Mouse (Mus musculus) forebrain, embryonic 10.5 days (tissue): ENCODE measurements around the gene Hist1h4h. TPM values are rescaled to one million over a fixed set of nuclear protein-coding genes. Genes with fewer than 3 reads are reported as not detected.
"Not testable (repeated sequence)": the region's sequence is repeated elsewhere in the genome, so short reads cannot be mapped to it uniquely, and the experiment has no call there.

Experiments used
- DNase-seq: peaks from one replicate; pipeline ENCODE4 v3.0.0-alpha.2; 2017; ENCODE audit warnings: low spot score; ENCODE audit errors: extremely low spot score
- H3K27ac ChIP-seq: fragments of 300-500 bp; sonication (generic); 2 replicates; pipeline ENCODE4 v1.5.1; 2016; ENCODE audit warnings: mild to moderate bottlenecking
- H3K27me3 ChIP-seq: fragments of 300-500 bp; sonication (generic); 2 replicates; pipeline ENCODE4 v1.6.1; 2016; ENCODE audit warnings: mild to moderate bottlenecking; ENCODE audit not compliant: poor library complexity, severe bottlenecking
- H3K36me3 ChIP-seq: fragments of 300-500 bp; sonication (generic); replicated peaks from 2 replicates; pipeline ENCODE4 v1.6.1; 2016; ENCODE audit warnings: mild to moderate bottlenecking, moderate library complexity
- H3K4me1 ChIP-seq: fragments of 300-500 bp; sonication (generic); 2 replicates; pipeline ENCODE4 v1.6.1; 2016
- H3K4me3 ChIP-seq: fragments of 300-500 bp; sonication (generic); 2 replicates; pipeline ENCODE4 v1.5.1; 2016; ENCODE audit warnings: mild to moderate bottlenecking, moderate library complexity
- H3K9me3 ChIP-seq: fragments of 300-500 bp; sonication (generic); 2 replicates; pipeline ENCODE4 v1.6.1; 2016; ENCODE audit warnings: mild to moderate bottlenecking, moderate library complexity
- WGBS: fragments of 180-500 bp; shearing (Covaris S2); methylation state at CpG from one replicate; pipeline ENCODE4 v1.1.7; 2016; 5-methylcytosine and 5-hydroxymethylcytosine counted together
- polyA plus RNA-seq: library from polyadenylated mRNA; unstranded; fragments of >200 nt; fragmentation: Nextera tagmentation; extraction: Ambion mirVana; gene quantifications from 2 replicates; pipeline ENCODE4 v1.2.1, GENCODE M21; 2016

The Hist1h4h gene
- polyA plus RNA-seq, 1 experiment from 2014 or later = 3.8 TPM

- Histone ChIP-seq H3K27ac (peak overlapping the region; percentile 98), H3K27me3 (no peaks in the 10 kb centered on the region), H3K4me3 (peak overlapping the region; percentile 70), H3K4me1 (peaks cover 44% of the 10 kb centered on the region), H3K9me3 (no peaks in the 10 kb centered on the region), H3K36me3 (no peaks in the 10 kb centered on the region)
- peak; percentile 89 for DNase-seq
- under 1% methylated on average over 54 of the region's 54 CpGs for WGBS
Measured at GRCm38 (mm10) chr13:23554925-23555838, 24.3 kb downstream of the Hist1h4h start.

- no peaks in the 10 kb centered on the region for H3K27me3 ChIP-seq
- no peaks in the 10 kb centered on the region for H3K9me3 ChIP-seq
- H3K27ac ChIP-seq = peak overlapping the region; percentile 98
- no peaks in the 10 kb centered on the region for H3K36me3 ChIP-seq
- under 1% methylated on average over 18 of the region's 18 CpGs for WGBS
- peaks cover 36% of the 10 kb centered on the region for H3K4me1 ChIP-seq
- peak overlapping the region; percentile 70 for H3K4me3 ChIP-seq
- peak; percentile 80 for DNase-seq
Measured at GRCm38 (mm10) chr13:23555839-23556416, 25.1 kb downstream of the Hist1h4h start.

- Histone ChIP-seq H3K36me3 (no peaks in the 10 kb centered on the region), H3K9me3 (no peaks in the 10 kb centered on the region), H3K27ac (peak overlapping the region; percentile 98), H3K4me1 (peaks cover 32% of the 10 kb centered on the region), H3K27me3 (no peaks in the 10 kb centered on the region), H3K4me3 (peak overlapping the region; percentile 70)
- DNase-seq = no peak
- WGBS = 77% methylated on average over 3 of the region's 3 CpGs
Measured at GRCm38 (mm10) chr13:23556906-23557305, 26.1 kb downstream of the Hist1h4h start.

GRCm38 (mm10) chr13:23560699-23561098, 29.8 kb downstream of the Hist1h4h start:
- peak overlapping the region; percentile 30; the same call in 1 of the 2 replicates for H3K4me3 ChIP-seq
- 15% methylated on average over 2 of the region's 2 CpGs for WGBS

GRCm38 (mm10) chr13:23561531-23561882, 30.7 kb downstream of the Hist1h4h start:
- not testable (repeated sequence) for H3K36me3 ChIP-seq, H3K9me3 ChIP-seq, DNase-seq, H3K27me3 ChIP-seq
- Histone ChIP-seq H3K4me1 (peaks cover 16% of the 10 kb centered on the region), H3K27ac (peak overlapping the region; percentile 98), H3K4me3 (peak overlapping the region; percentile 54)
- WGBS = 0% methylated on average over 2 of the region's 5 CpGs

More at GRCm38 (mm10) chr13:23560699-23561098, 29.8 kb downstream of the Hist1h4h start:
- peak; percentile 33 for DNase-seq
- H3K27me3 ChIP-seq, H3K9me3 ChIP-seq, H3K36me3 ChIP-seq: not testable (repeated sequence)
- peak overlapping the region; percentile 82 for H3K27ac ChIP-seq
- H3K4me1 ChIP-seq = peaks cover 18% of the 10 kb centered on the region

- H3K36me3 ChIP-seq, H3K9me3 ChIP-seq, H3K27me3 ChIP-seq: not testable (repeated sequence)
- Histone ChIP-seq H3K4me3 (peak within 1 kb of the TSS; percentile 54), H3K4me1 (peaks cover 11% of the 10 kb centered on the region), H3K27ac (peak within 1 kb of the TSS; percentile 98)
- WGBS = under 1% methylated on average over 60 of the region's 67 CpGs
- peak; percentile 94 for DNase-seq
Measured at GRCm38 (mm10) chr13:23561883-23562659, 31.2 kb downstream of the Hist1h4h start, which contains the start of gene Hist1h3e. Gene Hist1h3e, minus strand, starts transcription at chr13:23562369.

GRCm38 (mm10) chr13:23562699-23563462, 32.0 kb downstream of the Hist1h4h start:
- Histone ChIP-seq H3K27ac (peak overlapping the region; percentile 98), H3K36me3 (no peaks in the 10 kb centered on the region), H3K4me3 (peak overlapping the region; percentile 54), H3K9me3 (no peaks in the 10 kb centered on the region), H3K4me1 (peaks cover 9% of the 10 kb centered on the region; the same call in 1 of the 2 replicates), H3K27me3 (no peaks in the 10 kb centered on the region)
- DNase-seq = peak; percentile 50
- 3% methylated on average over 18 of the region's 18 CpGs for WGBS

GRCm38 (mm10) chr13:23564482-23564881, 33.6 kb downstream of the Hist1h4h start:
- DNase-seq = no peak
- Histone ChIP-seq H3K4me3 (no peak overlapping the region), H3K27me3 (no peaks in the 10 kb centered on the region), H3K4me1 (peaks cover 10% of the 10 kb centered on the region), H3K9me3 (no peaks in the 10 kb centered on the region), H3K36me3 (no peaks in the 10 kb centered on the region), H3K27ac (peak overlapping the region; percentile 98)
- 92% methylated on average over 2 of the region's 2 CpGs for WGBS

- peak overlapping the region; percentile 55 for H3K4me3 ChIP-seq
- H3K9me3 ChIP-seq, DNase-seq, H3K27me3 ChIP-seq, H3K36me3 ChIP-seq: not testable (repeated sequence)
- peaks cover 26% of the 10 kb centered on the region for H3K4me1 ChIP-seq
- peak overlapping the region; percentile 98 for H3K27ac ChIP-seq
- WGBS = 2% methylated on average over 22 of the region's 41 CpGs
Measured at GRCm38 (mm10) chr13:23570261-23571021, 39.6 kb downstream of the Hist1h4h start.

GRCm38 (mm10) chr13:23571022-23571503, 40.2 kb downstream of the Hist1h4h start, which contains the start of the genes Hist1h2ae and Hist1h2bg:
Gene Hist1h2ae, minus strand, starts transcription at chr13:23571220.
Gene Hist1h2bg, plus strand, starts transcription at chr13:23571396.
- Histone ChIP-seq H3K36me3 (no peaks in the 10 kb centered on the region), H3K27ac (peak within 1 kb of the TSS; percentile 98), H3K9me3 (no peaks in the 10 kb centered on the region), H3K4me3 (peak within 1 kb of the TSS; percentile 55), H3K27me3 (no peaks in the 10 kb centered on the region), H3K4me1 (peaks cover 27% of the 10 kb centered on the region)
- DNase-seq = peak; percentile 72
- WGBS = under 1% methylated on average over 18 of the region's 18 CpGs

GRCm38 (mm10) chr13:23571504-23572217, 40.8 kb downstream of the Hist1h4h start:
- not testable (repeated sequence) for H3K27me3 ChIP-seq, H3K36me3 ChIP-seq, H3K9me3 ChIP-seq
- DNase-seq = peak; percentile 20
- under 1% methylated on average over 13 of the region's 34 CpGs for WGBS
- Histone ChIP-seq H3K4me1 (peaks cover 33% of the 10 kb centered on the region), H3K4me3 (peak overlapping the region; percentile 55), H3K27ac (peak overlapping the region; percentile 98)
